Mouse (Mus musculus): ENCODE measurements around the gene Ndrg3. TPM values are rescaled to one million over a fixed set of nuclear protein-coding genes. Genes with fewer than 3 reads are reported as not detected.

Ndrg3 gene
- 503 TPM for polyA plus RNA-seq (2015; fragmentation: Illumina TruSeq; extraction: RNeasy Lipid Tissue Mini Kit (QIAGEN cat#74804); ENCODE audit: low read depth, low replicate concordance)

DNA sequence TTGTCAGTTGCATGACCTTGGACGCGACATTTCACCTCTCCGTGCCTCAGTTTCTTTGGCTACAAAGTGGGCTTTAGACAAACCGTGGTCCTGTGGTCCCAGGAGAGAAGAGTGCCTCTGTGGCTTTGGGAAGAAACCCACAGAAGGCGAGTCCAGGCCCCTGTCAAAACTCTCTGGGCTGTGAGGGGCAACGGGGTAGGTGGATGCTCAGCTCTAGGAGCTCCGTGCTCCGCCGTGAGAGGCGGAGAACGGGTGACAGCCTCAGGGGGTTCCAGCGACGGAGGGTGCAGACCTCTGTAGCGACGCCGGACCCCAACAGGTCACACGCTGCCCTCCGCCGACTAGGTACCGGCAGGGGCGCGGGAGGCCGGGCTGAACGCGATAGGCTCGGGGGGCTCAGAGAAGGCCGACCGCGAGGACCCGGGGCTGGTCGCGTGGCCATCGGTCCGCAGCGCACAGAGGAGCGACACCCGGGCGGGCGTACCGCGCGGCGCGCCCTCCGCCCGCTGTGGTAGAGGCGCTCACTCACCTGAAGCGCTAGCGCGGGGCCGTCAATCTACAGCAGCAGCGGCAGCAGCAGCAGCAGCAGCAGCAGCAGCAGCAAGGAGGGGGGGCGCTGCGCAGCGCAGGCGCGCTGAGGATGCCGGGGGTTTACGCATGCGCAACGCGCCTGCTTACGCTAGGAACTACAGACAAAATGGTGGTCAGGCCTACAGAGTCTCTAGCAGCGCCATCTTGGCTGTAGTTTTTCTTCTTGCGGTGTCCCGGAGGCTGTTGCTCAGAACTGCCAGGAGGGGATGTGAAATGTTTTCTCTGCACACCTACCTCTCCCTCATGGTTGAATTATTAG, at the start of gene Ndrg3:
Ndrg3 (minus strand) TSS at position 587 of the 850 bp plus-strand sequence.

DNA sequence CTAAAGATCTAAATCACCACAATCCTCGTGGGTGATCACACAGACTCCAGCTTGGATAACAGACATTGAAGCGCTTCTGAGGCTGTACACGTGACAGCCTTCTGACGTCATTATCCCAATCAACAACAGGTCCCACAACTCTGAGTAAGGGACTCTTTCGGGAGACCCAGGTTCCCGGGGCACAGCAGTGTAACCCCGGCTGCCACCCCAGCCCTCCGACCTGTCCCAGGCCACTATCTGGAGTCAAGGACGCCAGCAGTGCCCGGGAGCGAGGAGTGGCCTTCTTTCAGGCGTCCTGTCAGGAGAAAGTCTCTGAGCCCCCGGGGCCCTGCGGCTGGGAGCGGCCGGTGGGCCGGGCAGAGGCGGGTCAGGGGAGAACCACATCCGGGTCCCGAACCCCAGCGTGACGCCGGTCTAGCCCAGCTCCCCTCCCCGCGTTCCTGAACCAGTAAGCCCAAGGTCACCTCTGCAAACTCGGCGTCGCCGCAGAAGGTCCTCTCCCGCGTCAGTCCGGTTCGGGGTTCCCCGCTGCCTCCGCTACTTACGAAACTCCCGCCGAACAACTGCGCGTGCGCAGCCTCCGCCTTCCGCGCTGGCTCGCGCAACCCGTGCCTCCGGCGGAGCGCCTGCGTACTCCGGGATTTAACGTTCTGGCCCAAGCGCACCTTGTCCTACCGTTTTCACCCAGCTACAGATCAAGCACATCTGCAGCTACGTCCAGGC, 14.8 kb upstream of the Ndrg3 start, which contains the start of gene Dsn1:
Dsn1 (minus strand) TSS at position 644 of the 723 bp plus-strand sequence.

GRCm38 (mm10) chr2:156887017-156887416, 104.8 kb downstream of the Ndrg3 start, which contains the start of gene Sla2:
Gene Sla2 (minus strand): TSS chr2:156887192.

Other genes starting within 250 kb of the Ndrg3 start
- 36.4 TPM for gene Myl9, start 216.6 kb downstream of the Ndrg3 start, polyA plus RNA-seq (2015; fragmentation: Illumina TruSeq; extraction: RNeasy Lipid Tissue Mini Kit (QIAGEN cat#74804); ENCODE audit: low read depth, low replicate concordance)
- 1.1 TPM for gene Tgif2, start 152.0 kb downstream of the Ndrg3 start, polyA plus RNA-seq (2015; fragmentation: Illumina TruSeq; extraction: RNeasy Lipid Tissue Mini Kit (QIAGEN cat#74804); ENCODE audit: low read depth, low replicate concordance)
- 1.6 TPM for gene 4930518I15Rik, start 134.1 kb downstream of the Ndrg3 start, polyA plus RNA-seq (2015; fragmentation: Illumina TruSeq; extraction: RNeasy Lipid Tissue Mini Kit (QIAGEN cat#74804); ENCODE audit: low read depth, low replicate concordance)
- gene Rab5if, start 128.9 kb downstream of the Ndrg3 start, polyA plus RNA-seq (2015; fragmentation: Illumina TruSeq; extraction: RNeasy Lipid Tissue Mini Kit (QIAGEN cat#74804); ENCODE audit: low read depth, low replicate concordance) = 93.8 TPM
- gene Sla2, start 104.9 kb downstream of the Ndrg3 start, polyA plus RNA-seq (2015; fragmentation: Illumina TruSeq; extraction: RNeasy Lipid Tissue Mini Kit (QIAGEN cat#74804); ENCODE audit: low read depth, low replicate concordance) = 0.55 TPM
- gene Dsn1, start 15.1 kb upstream of the Ndrg3 start, polyA plus RNA-seq (2015; fragmentation: Illumina TruSeq; extraction: RNeasy Lipid Tissue Mini Kit (QIAGEN cat#74804); ENCODE audit: low read depth, low replicate concordance) = 5.0 TPM
- 8.2 TPM for gene Soga1, start 87.2 kb upstream of the Ndrg3 start, polyA plus RNA-seq (2015; fragmentation: Illumina TruSeq; extraction: RNeasy Lipid Tissue Mini Kit (QIAGEN cat#74804); ENCODE audit: low read depth, low replicate concordance)
- gene Tldc2, start 95.0 kb upstream of the Ndrg3 start, polyA plus RNA-seq (2015; fragmentation: Illumina TruSeq; extraction: RNeasy Lipid Tissue Mini Kit (QIAGEN cat#74804); ENCODE audit: low read depth, low replicate concordance) = not detected
- 14.9 TPM for gene Samhd1, start 143.2 kb upstream of the Ndrg3 start, polyA plus RNA-seq (2015; fragmentation: Illumina TruSeq; extraction: RNeasy Lipid Tissue Mini Kit (QIAGEN cat#74804); ENCODE audit: low read depth, low replicate concordance)
- 1.7 TPM for gene Rbl1, start 212.5 kb upstream of the Ndrg3 start, polyA plus RNA-seq (2015; fragmentation: Illumina TruSeq; extraction: RNeasy Lipid Tissue Mini Kit (QIAGEN cat#74804); ENCODE audit: low read depth, low replicate concordance)

Data from brain, adult 10 weeks (tissue).